Mouse (Mus musculus): ENCODE results near the gene Plek2. TPM values are rescaled to one million over a fixed set of nuclear protein-coding genes. Genes with fewer than 3 reads are reported as not detected.

The Plek2 gene
- total and polyA plus RNA-seq, 2 experiments from 2014 or later, result 1.9 to 2.7 TPM

DNA sequence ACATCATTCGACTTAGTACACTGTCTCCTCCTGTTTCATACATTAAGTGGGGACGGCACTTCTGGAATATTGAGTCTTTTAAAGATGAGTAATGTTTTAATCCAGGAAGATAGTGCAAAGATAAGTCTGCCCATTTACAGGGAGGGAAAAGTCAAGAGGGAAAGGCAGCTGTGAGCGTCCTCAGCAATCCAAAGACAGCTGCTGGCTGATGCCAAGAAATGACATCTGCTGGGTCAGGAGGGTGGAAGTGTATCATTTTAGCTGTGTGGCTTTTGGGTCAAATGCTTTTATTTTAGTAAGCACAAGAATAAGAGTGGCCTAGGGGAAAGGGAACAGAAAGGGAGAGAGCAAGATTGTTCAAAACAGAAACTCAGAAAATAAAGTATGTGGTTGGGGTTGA lies 15.3 kb upstream of the Plek2 start:
- Histone ChIP-seq H3K4me1 (ENCODE audit: insufficient read depth, low read length) (no peaks in the 10 kb centered on the region), H3K9ac (replicated peaks; ENCODE audit: low read length) (no peak overlapping the region), H3K4me2 (ENCODE audit: low read depth, low read length) (no peak overlapping the region), H3K4me3 (ENCODE audit: low read length) (no peak overlapping the region), H3K36me3 (ENCODE audit: insufficient read depth, low read length) (no peaks in the 10 kb centered on the region), H3K27me3 (ENCODE audit: insufficient read depth, low read length) (no peaks in the 10 kb centered on the region), H3K9me3 (ENCODE audit: low read length) (no peaks in the 10 kb centered on the region), H3K27ac (no peak overlapping the region)
- DNase-seq (ENCODE audit: low spot score), result no peak
- 82% methylated on average over 3 of the region's 3 CpGs for WGBS
- ATAC-seq, result no peak
- TF ChIP-seq CTCF (IDR thresholded peaks at IDR 0.05; ENCODE audit: low read depth), result no peak

- WGBS, result 64% methylated on average over 4 of the region's 4 CpGs
- Histone ChIP-seq H3K4me1 (ENCODE audit: insufficient read depth, low read length) (no peaks in the 10 kb centered on the region), H3K36me3 (ENCODE audit: insufficient read depth, low read length) (no peaks in the 10 kb centered on the region), H3K27ac (no peak overlapping the region), H3K9ac (replicated peaks; ENCODE audit: low read length) (no peak overlapping the region), H3K4me2 (ENCODE audit: low read depth, low read length) (no peak overlapping the region), H3K27me3 (ENCODE audit: insufficient read depth, low read length) (no peaks in the 10 kb centered on the region), H3K4me3 (ENCODE audit: low read length) (no peak overlapping the region), H3K9me3 (ENCODE audit: low read length) (no peaks in the 10 kb centered on the region)
- no peak for TF ChIP-seq CTCF (IDR thresholded peaks at IDR 0.05; ENCODE audit: low read depth)
- DNase-seq (ENCODE audit: low spot score), result no peak
- no peak for ATAC-seq
Observed at GRCm38 (mm10) chr12:78921421-78921820, 14.7 kb upstream of the Plek2 start.

DNA sequence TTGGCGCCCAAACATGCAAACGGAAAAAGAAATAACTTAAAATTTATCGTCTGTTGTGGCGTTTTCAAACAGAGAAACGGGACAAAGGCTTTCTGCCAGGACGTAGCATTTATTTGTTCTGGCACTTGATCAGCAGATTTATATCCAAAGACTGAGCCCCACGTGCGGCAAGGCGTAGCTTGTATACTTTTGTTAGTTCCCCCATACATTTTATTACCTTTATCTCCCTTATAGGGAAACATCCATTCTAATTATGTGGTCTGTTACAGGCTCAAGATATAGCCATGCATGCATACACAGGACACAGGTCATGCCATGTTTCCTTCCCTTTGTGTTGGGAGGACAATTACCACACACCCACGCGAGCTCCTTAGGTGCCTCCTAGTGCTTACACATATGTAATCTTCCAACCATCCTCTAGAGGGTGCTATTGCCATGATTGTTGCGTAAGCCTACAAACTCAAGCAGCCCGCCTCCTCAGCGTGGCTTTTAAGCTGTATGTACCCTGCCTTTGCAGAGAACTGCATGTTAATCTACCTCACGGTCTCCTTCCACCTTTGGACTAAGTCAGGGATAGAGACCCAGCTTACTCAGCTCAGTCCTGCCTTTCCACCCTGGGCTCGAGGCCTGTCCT lies 12.4 kb upstream of the Plek2 start:
- 32% methylated on average over 16 of the region's 16 CpGs for WGBS
- Histone ChIP-seq H3K4me2 (ENCODE audit: low read depth, low read length) (0 out of 2 replicates have a peak overlapping the region, but pooled peaks have one; percentile 31), H3K9me3 (ENCODE audit: low read length) (no peaks in the 10 kb centered on the region)

GRCm38 (mm10) chr12:78918227-78919078 lies 11.7 kb upstream of the Plek2 start:
- H3K4me3 ChIP-seq (ENCODE audit: low read length), result no peak overlapping the region
- peak; percentile 93 for DNase-seq (ENCODE audit: low spot score)
- WGBS, result 12% methylated on average over 11 of the region's 11 CpGs
- H3K27me3 ChIP-seq (ENCODE audit: insufficient read depth, low read length), result no peaks in the 10 kb centered on the region
- TF ChIP-seq CTCF (IDR thresholded peaks at IDR 0.05; ENCODE audit: low read depth), result peak; percentile 92
- no peak overlapping the region for H3K9ac ChIP-seq (replicated peaks; ENCODE audit: low read length)
- H3K4me1 ChIP-seq (ENCODE audit: insufficient read depth, low read length), result no peaks in the 10 kb centered on the region
- H3K4me2 ChIP-seq (ENCODE audit: low read depth, low read length), result peak overlapping the region; percentile 31
- ATAC-seq, result peak; percentile 77
- H3K9me3 ChIP-seq (ENCODE audit: low read length), result no peaks in the 10 kb centered on the region
- no peaks in the 10 kb centered on the region for H3K36me3 ChIP-seq (ENCODE audit: insufficient read depth, low read length)
- H3K27ac ChIP-seq, result no peak overlapping the region

More for the DNA sequence above, 12.4 kb upstream of the Plek2 start:
- H3K27me3 ChIP-seq (ENCODE audit: insufficient read depth, low read length), result no peaks in the 10 kb centered on the region
- H3K4me3 ChIP-seq (ENCODE audit: low read length), result no peak overlapping the region
- H3K36me3 ChIP-seq (ENCODE audit: insufficient read depth, low read length), result no peaks in the 10 kb centered on the region
- no peak overlapping the region for H3K9ac ChIP-seq (replicated peaks; ENCODE audit: low read length)
- no peak overlapping the region for H3K27ac ChIP-seq
- no peaks in the 10 kb centered on the region for H3K4me1 ChIP-seq (ENCODE audit: insufficient read depth, low read length)
- DNase-seq (ENCODE audit: low spot score) (peak; percentile 94), ATAC-seq (peak; percentile 83)
- peak; percentile 90 for TF ChIP-seq CTCF (IDR thresholded peaks at IDR 0.05; ENCODE audit: low read depth)

DNA sequence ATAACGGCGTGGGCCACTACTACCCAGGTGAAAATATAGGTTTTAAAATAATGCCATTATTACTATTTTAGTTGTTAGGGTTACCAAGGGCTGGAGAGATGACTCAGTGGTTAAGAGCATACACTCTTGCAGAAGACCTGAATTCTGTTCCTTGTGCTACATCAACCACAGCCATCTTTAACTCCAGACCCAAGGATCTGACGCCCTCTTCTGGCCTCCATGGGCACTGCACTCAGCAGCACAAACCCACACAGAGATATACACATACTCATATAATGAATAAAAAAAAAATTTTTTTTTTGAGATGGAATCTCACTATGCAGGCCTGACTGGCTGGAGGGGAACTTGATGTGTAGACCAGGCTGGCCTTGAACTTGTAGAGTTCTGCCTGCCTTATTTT lies 9.5 kb upstream of the Plek2 start:
- no peaks in the 10 kb centered on the region for H3K9me3 ChIP-seq (ENCODE audit: low read length)
- H3K36me3 ChIP-seq (ENCODE audit: insufficient read depth, low read length), result no peaks in the 10 kb centered on the region
- H3K9ac ChIP-seq (replicated peaks; ENCODE audit: low read length), result no peak overlapping the region
- no peak; the same call in 1 of the 2 replicates for TF ChIP-seq CTCF (IDR thresholded peaks at IDR 0.05; ENCODE audit: low read depth)
- 0 out of 2 replicates have a peak, but pooled peaks cover 7% of the 10 kb centered on the region for H3K4me1 ChIP-seq (ENCODE audit: insufficient read depth, low read length)
- H3K27me3 ChIP-seq (ENCODE audit: insufficient read depth, low read length), result peaks cover 5% of the 10 kb centered on the region; the same call in 1 of the 2 replicates
- 76% methylated on average over 3 of the region's 3 CpGs for WGBS
- DNase-seq (ENCODE audit: low spot score) (no peak), ATAC-seq (no peak)
- no peak overlapping the region for H3K27ac ChIP-seq
- no peak overlapping the region for H3K4me3 ChIP-seq (ENCODE audit: low read length)
- H3K4me2 ChIP-seq (ENCODE audit: low read depth, low read length), result no peak overlapping the region

- H3K9me3 ChIP-seq (ENCODE audit: low read length), result no peaks in the 10 kb centered on the region
- 0 out of 2 replicates have a peak, but pooled peaks cover 9% of the 10 kb centered on the region for H3K4me1 ChIP-seq (ENCODE audit: insufficient read depth, low read length)
- H3K36me3 ChIP-seq (ENCODE audit: insufficient read depth, low read length), result no peaks in the 10 kb centered on the region
- TF ChIP-seq CTCF (IDR thresholded peaks at IDR 0.05; ENCODE audit: low read depth), result no peak
- no peak overlapping the region for H3K4me2 ChIP-seq (ENCODE audit: low read depth, low read length)
- H3K4me3 ChIP-seq (ENCODE audit: low read length), result no peak overlapping the region
- H3K27ac ChIP-seq, result no peak overlapping the region
- H3K9ac ChIP-seq (replicated peaks; ENCODE audit: low read length), result no peak overlapping the region
- DNase-seq (ENCODE audit: low spot score), result no peak
- no peak for ATAC-seq
- 89% methylated on average over 3 of the region's 3 CpGs for WGBS
- peaks cover 6% of the 10 kb centered on the region for H3K27me3 ChIP-seq (ENCODE audit: insufficient read depth, low read length)
Observed at GRCm38 (mm10) chr12:78915561-78915960, 8.8 kb upstream of the Plek2 start.

Measured in hindbrain, postnatal 0 days (tissue).